Mouse (Mus musculus): ENCODE measurements around the gene Abi3. TPM values are rescaled to one million over a fixed set of nuclear protein-coding genes. Genes with fewer than 3 reads are reported as not detected.

The Abi3 gene
- polyA plus RNA-seq, 1 experiment: 3.3 TPM

DNA sequence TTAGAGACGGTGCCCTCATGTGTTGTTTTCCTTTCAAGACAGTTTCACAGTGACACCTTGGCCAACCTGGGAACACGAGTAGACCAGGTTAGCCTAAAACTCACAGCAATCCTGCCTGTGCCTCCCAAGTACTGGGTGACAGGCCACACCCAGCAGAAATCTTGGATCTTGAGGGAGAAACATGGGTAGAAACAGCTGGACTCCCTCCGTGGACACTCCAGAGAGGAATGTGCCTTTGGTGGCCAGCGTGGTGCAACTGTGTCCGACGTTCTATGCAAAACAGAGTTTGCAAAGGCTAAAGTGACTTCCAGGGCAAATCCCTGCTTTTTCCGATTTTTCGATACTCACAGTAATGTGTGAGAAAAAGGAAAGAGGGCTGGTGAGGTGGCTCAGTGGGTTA lies 61.8 kb downstream of the Abi3 start:
- DNase-seq (ENCODE audit: low read depth): no peak
- TF ChIP-seq POLR2A (IDR thresholded peaks at IDR 0.05; ENCODE audit: borderline replicate concordance, extremely low read depth, insufficient read depth, insufficient read length, poor library complexity, severe bottlenecking) (no peak), CTCF (IDR thresholded peaks at IDR 0.05; ENCODE audit: borderline replicate concordance, extremely low read depth, insufficient read depth, insufficient read length) (no peak)

Other genes with a start within 250 kb of the Abi3 start
- gene Phb, start 175.5 kb downstream of the Abi3 start, polyA plus RNA-seq (2012; rRNA removed): 172 and 205 TPM in 2 replicates
- gene Zfp652, start 129.8 kb downstream of the Abi3 start, polyA plus RNA-seq (2012; rRNA removed): 24.6 and 35.9 TPM in 2 replicates
- gene B130006D01Rik, start 118.9 kb downstream of the Abi3 start, polyA plus RNA-seq (2012; rRNA removed): 0.38 and 0.56 TPM in 2 replicates
- gene Phospho1, start 18.0 kb downstream of the Abi3 start, polyA plus RNA-seq (2012; rRNA removed): 0.67 and 9.9 TPM in 2 replicates
- gene Gngt2, start 5.3 kb downstream of the Abi3 start, polyA plus RNA-seq (2012; rRNA removed): 1.4 and 1.5 TPM in 2 replicates
- gene B4galnt2, start 72.4 kb upstream of the Abi3 start, polyA plus RNA-seq (2012; rRNA removed): 0.06 TPM in 1 of 2 replicates, not detected in the other
- gene Igf2bp1, start 163.5 kb upstream of the Abi3 start, polyA plus RNA-seq (2012; rRNA removed): 11.9 and 13.4 TPM in 2 replicates
- not detected in 2 replicates for gene Gip, start 182.1 kb upstream of the Abi3 start, polyA plus RNA-seq (2012; rRNA removed)
- gene Snf8, start 192.4 kb upstream of the Abi3 start, polyA plus RNA-seq (2012; rRNA removed): 52.7 and 60.8 TPM in 2 replicates
- gene Ube2z, start 222.9 kb upstream of the Abi3 start, polyA plus RNA-seq (2012; rRNA removed): 57.9 and 62.6 TPM in 2 replicates
- gene Atp5g1, start 233.2 kb upstream of the Abi3 start, polyA plus RNA-seq (2012; rRNA removed): 312 and 344 TPM in 2 replicates